Mouse (Mus musculus) heart, adult 2 months (tissue): Measurements from ENCODE around the gene Mrps15.

Experiments
- CTCF ChIP-seq: fragments of 200-600 bp; IDR thresholded peaks from 2 replicates; pipeline ENCODE4 v1.8.1; 2022; ENCODE audit warnings: antibody characterized with exemption, mild to moderate bottlenecking, moderate library complexity
- POLR2A ChIP-seq: fragments of 200-500 bp; IDR thresholded peaks from 2 replicates; pipeline ENCODE4 v1.6.1; 2011; ENCODE audit warnings: mild to moderate bottlenecking, low read depth, low read length, control low read depth; ENCODE audit not compliant: insufficient read depth

DNA sequence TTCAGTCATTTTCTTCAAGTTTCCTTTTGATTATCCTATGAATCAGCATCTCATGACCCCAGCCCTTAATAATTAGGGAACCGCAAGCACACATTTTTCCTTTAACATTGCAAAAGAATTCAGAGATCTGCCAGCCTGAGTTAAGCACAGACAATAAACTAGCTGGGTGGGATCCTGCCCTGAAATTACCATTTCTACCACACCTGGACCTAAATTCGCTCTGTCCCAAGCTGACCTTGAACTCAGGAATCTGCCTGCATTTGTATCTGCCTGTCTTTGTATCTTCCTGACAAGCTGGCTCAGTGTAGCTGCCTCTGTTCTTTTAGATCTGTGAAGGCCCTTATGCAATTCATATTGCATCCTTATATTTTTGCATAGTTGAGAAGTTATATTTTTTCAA is 48.9 kb upstream of the Mrps15 start:
- no peak for TF ChIP-seq CTCF
- TF ChIP-seq POLR2A = no peak
